Mouse (Mus musculus) CH12.LX (cell line): ENCODE results near the gene Krtap5-2.

Experiments
- BHLHE40 ChIP-seq: IDR thresholded peaks from 2 replicates; pipeline ENCODE4 v1.6.1; 2011; ENCODE audit warnings: mild to moderate bottlenecking, low read depth, low read length, improper control_type of control experiment
- CTCF ChIP-seq, 2 experiments: IDR thresholded peaks in 1 of 2; conservative IDR thresholded peaks in 1 of 2; 2 replicates each; pipeline ENCODE4 v1.5.1; 2011 to 2012; ENCODE audit warnings: low read depth in 2 of 2, low read length in 2 of 2, improper control_type of control experiment in 1 of 2, inconsistent platforms in 1 of 2, mild to moderate bottlenecking in 1 of 2, moderate library complexity in 1 of 2
- EP300 ChIP-seq: IDR thresholded peaks from 2 replicates; pipeline ENCODE4 v1.6.1; 2011; ENCODE audit warnings: low read length, improper control_type of control experiment
- MAX ChIP-seq: IDR thresholded peaks from 2 replicates; pipeline ENCODE4 v1.6.1; 2011; ENCODE audit warnings: low read length, improper control_type of control experiment
- MAZ ChIP-seq: IDR thresholded peaks from 2 replicates; pipeline ENCODE4 v1.6.1; 2012; ENCODE audit warnings: low read depth, mild to moderate bottlenecking, inconsistent platforms, low read length, improper control_type of control experiment, moderate library complexity
- POLR2A ChIP-seq: IDR thresholded peaks from 2 replicates; pipeline ENCODE4 v1.6.1; 2011; ENCODE audit warnings: low read depth, mild to moderate bottlenecking, improper control_type of control experiment, low read length
- TCF12 ChIP-seq: IDR thresholded peaks from 2 replicates; pipeline ENCODE4 v1.6.1; 2014; ENCODE audit warnings: low read depth, mild to moderate bottlenecking, inconsistent platforms, low read length, improper control_type of control experiment
- UBTF ChIP-seq: IDR thresholded peaks from 2 replicates; pipeline ENCODE4 v1.6.1; 2012; ENCODE audit warnings: low read depth, mild to moderate bottlenecking, inconsistent platforms, low read length, improper control_type of control experiment, moderate library complexity
- USF1 ChIP-seq: IDR thresholded peaks from 2 replicates; pipeline ENCODE4 v1.6.1; 2014; ENCODE audit warnings: low read depth, mild to moderate bottlenecking, inconsistent platforms, low read length, improper control_type of control experiment
- ZC3H11A ChIP-seq: IDR thresholded peaks from 2 replicates; pipeline ENCODE4 v1.6.1; 2012; ENCODE audit warnings: low read depth, mild to moderate bottlenecking, inconsistent platforms, low read length, improper control_type of control experiment

GRCm38 (mm10) chr7:142144507-142144906 lies 31.3 kb downstream of the Krtap5-2 start, which contains the start of gene Gm45337:
- TF ChIP-seq EP300 (no peak), TCF12 (no peak), POLR2A (no peak), MAX (no peak), CTCF (conservative IDR thresholded peaks at IDR 0.05 in 1 of 2, IDR thresholded peaks at IDR 0.05 in 1 of 2; ENCODE audit: low read depth in 2 of 2, low read length in 2 of 2) (no peak), UBTF (no peak), USF1 (no peak), BHLHE40 (no peak), MAZ (no peak), ZC3H11A (no peak)
